ENCODE assay signal across 16 mouse cellular contexts in the genomic region with DNA sequence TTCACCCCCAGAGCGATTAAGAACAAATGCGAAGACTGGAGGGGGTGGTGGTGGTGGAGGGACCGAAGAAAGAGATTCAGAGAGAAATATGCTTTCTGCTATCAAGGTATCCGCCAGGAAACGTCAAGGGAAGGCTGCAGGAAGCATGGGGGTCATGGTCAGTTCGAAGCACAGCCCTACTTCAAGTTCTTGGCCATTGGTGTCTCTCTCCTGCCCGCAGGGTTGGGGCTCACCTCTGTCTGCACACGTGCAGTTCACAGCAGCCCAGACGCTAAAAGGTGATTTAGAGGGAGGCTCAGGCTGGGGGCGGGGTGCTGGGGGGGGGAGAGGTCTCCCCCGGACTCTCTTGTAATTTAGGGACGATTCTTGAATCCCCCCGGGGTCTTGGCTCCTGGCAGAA.
A peak's percentile ranks its signal among the peaks of the same experiment; 100 is the strongest.
DNase-seq lines count a peak whose midpoint lies in the region; ATAC-seq lines count a peak whose summit lies in the region.
"Had no signal": no experiment of that assay in that cellular context is flagged by ENCODE, and none has a peak within 500 bp of the region (broad histone marks: within the 10 kb centered on the region; RNA-seq: fewer than 3 reads in every experiment).

No protein-coding gene starts in this region.

- WGBS in intestine, embryonic 14.5 days: 32% methylated on average over 13 of the region's 13 CpGs
- 40% methylated on average over 13 of the region's 13 CpGs for WGBS in intestine, embryonic 16.5 days
- 36% methylated on average over 13 of the region's 13 CpGs for WGBS in lung, embryonic 16.5 days
- 18% methylated on average over 13 of the region's 13 CpGs for WGBS in limb, embryonic 12.5 days

- H3K4me3 ChIP-seq in intestine, embryonic 14.5 days (ENCODE audit: low read depth, low read length): no peak overlapping the region
- no peak overlapping the region for H3K4me3 ChIP-seq in intestine, embryonic 16.5 days (ENCODE audit: low read length)
- H3K4me3 ChIP-seq in lung, embryonic 16.5 days (ENCODE audit: low read length): no peak overlapping the region
- H3K4me3 ChIP-seq in limb, embryonic 12.5 days (replicated peaks): peak overlapping the region; percentile 21
- H3K4me3 ChIP-seq: heart, embryonic 12.5 days; left cerebral cortex, adult 2 months; megakaryocyte, embryonic 14.5 days had no signal

- 0 out of 2 replicates have a peak, but pooled peaks cover 2% of the 10 kb centered on the region for H3K27me3 ChIP-seq in intestine, embryonic 14.5 days (replicated peaks; ENCODE audit: control insufficient read depth, insufficient read depth, low read length)
- H3K27me3 ChIP-seq in intestine, embryonic 16.5 days (replicated peaks; ENCODE audit: control insufficient read depth, insufficient read depth, low read length): 0 out of 2 replicates have a peak, but pooled peaks cover 3% of the 10 kb centered on the region
- H3K27me3 ChIP-seq in lung, embryonic 16.5 days (ENCODE audit: control insufficient read depth, insufficient read depth, low read depth, low read length): no peaks in the 10 kb centered on the region
- peaks cover 75% of the 10 kb centered on the region for H3K27me3 ChIP-seq in limb, embryonic 12.5 days
- H3K27me3 ChIP-seq: megakaryocyte, embryonic 14.5 days had no signal

- H3K36me3 ChIP-seq in intestine, embryonic 14.5 days (ENCODE audit: control insufficient read depth, insufficient read depth, low read length): no peaks in the 10 kb centered on the region
- no peaks in the 10 kb centered on the region for H3K36me3 ChIP-seq in intestine, embryonic 16.5 days (ENCODE audit: control insufficient read depth, insufficient read depth, low read length)
- H3K36me3 ChIP-seq in lung, embryonic 16.5 days (ENCODE audit: control insufficient read depth, insufficient read depth, low read length): no peaks in the 10 kb centered on the region
- no peaks in the 10 kb centered on the region for H3K36me3 ChIP-seq in limb, embryonic 12.5 days
- H3K36me3 ChIP-seq: heart, embryonic 12.5 days had no signal

- H3K27ac ChIP-seq in intestine, embryonic 14.5 days (ENCODE audit: low read depth): no peak overlapping the region
- no peak overlapping the region for H3K27ac ChIP-seq in intestine, embryonic 16.5 days (ENCODE audit: low read length)
- H3K27ac ChIP-seq in lung, embryonic 16.5 days (ENCODE audit: low read length): no peak overlapping the region
- H3K27ac ChIP-seq in limb, embryonic 12.5 days: peak overlapping the region; percentile 20; the same call in 1 of the 2 replicates
- H3K27ac ChIP-seq: left cerebral cortex, adult 2 months had no signal

- no peak overlapping the region for H3K9ac ChIP-seq in intestine, embryonic 14.5 days (ENCODE audit: low read length)
- H3K9ac ChIP-seq in intestine, embryonic 16.5 days (ENCODE audit: low read depth, low read length): no peak overlapping the region
- no peak overlapping the region for H3K9ac ChIP-seq in lung, embryonic 16.5 days (ENCODE audit: low read length)
- 0 out of 2 replicates have a peak overlapping the region, but pooled peaks have one; percentile 23 for H3K9ac ChIP-seq in limb, embryonic 12.5 days (replicated peaks)
- H3K9ac ChIP-seq: forebrain, postnatal 0 days; heart, embryonic 12.5 days had no signal

- H3K4me1 ChIP-seq in intestine, embryonic 14.5 days (replicated peaks; ENCODE audit: control insufficient read depth, insufficient read depth, low read length): peaks cover 15% of the 10 kb centered on the region
- H3K4me1 ChIP-seq in intestine, embryonic 16.5 days (ENCODE audit: control insufficient read depth, insufficient read depth, low read length): 0 out of 2 replicates have a peak, but pooled peaks cover 2% of the 10 kb centered on the region
- H3K4me1 ChIP-seq in lung, embryonic 16.5 days (replicated peaks; ENCODE audit: control insufficient read depth, insufficient read depth, low read length): peaks cover 8% of the 10 kb centered on the region; the same call in 1 of the 2 replicates
- peaks cover 42% of the 10 kb centered on the region for H3K4me1 ChIP-seq in limb, embryonic 12.5 days (replicated peaks)

- H3K4me2 ChIP-seq in intestine, embryonic 14.5 days (ENCODE audit: low read length): peak overlapping the region; percentile 24
- H3K4me2 ChIP-seq in intestine, embryonic 16.5 days (ENCODE audit: low read depth, low read length): no peak overlapping the region
- H3K4me2 ChIP-seq in lung, embryonic 16.5 days (ENCODE audit: low read depth, low read length): peak overlapping the region; percentile 9; the same call in 1 of the 2 replicates
- peak overlapping the region; percentile 45 for H3K4me2 ChIP-seq in limb, embryonic 12.5 days
- H3K4me2 ChIP-seq: heart, embryonic 12.5 days had no signal

- DNase-seq in intestine, embryonic 14.5 days (ENCODE audit: low spot score): no peak
- DNase-seq in lung, postnatal 25 days (ENCODE audit: low spot score): no peak
- no peak for DNase-seq in frontal cortex, postnatal 10 days (ENCODE audit: low spot score in 2 of 2)
- DNase-seq in frontal cortex, adult 2 months (ENCODE audit: extremely low spot score in 1 of 2, low spot score in 1 of 2): no peak
- DNase-seq: gastrocnemius, postnatal 25 days; heart, postnatal 36 days; lung, adult 2 months; thymus, postnatal 25 days had no signal

- H3K9me3 ChIP-seq in intestine, embryonic 14.5 days (ENCODE audit: control insufficient read depth, low read length): no peaks in the 10 kb centered on the region
- no peaks in the 10 kb centered on the region for H3K9me3 ChIP-seq in intestine, embryonic 16.5 days (ENCODE audit: control insufficient read depth, low read length)
- H3K9me3 ChIP-seq in lung, embryonic 16.5 days (ENCODE audit: control insufficient read depth, low read length): no peaks in the 10 kb centered on the region
- H3K9me3 ChIP-seq in limb, embryonic 12.5 days: no peaks in the 10 kb centered on the region
- H3K9me3 ChIP-seq: heart, embryonic 12.5 days had no signal

- no peak for ATAC-seq in intestine, embryonic 14.5 days (replicated peaks; ENCODE audit: low FRiP score, low TSS enrichment, low read depth)
- ATAC-seq in intestine, embryonic 16.5 days: no peak
- ATAC-seq in lung, embryonic 16.5 days (ENCODE audit: low read depth): no peak
- ATAC-seq in limb, embryonic 12.5 days (ENCODE audit: insufficient number of reproducible peaks, insufficient read depth, low FRiP score, low TSS enrichment, low read depth): no peak
- ATAC-seq: forebrain, postnatal 0 days; hindbrain, embryonic 16.5 days had no signal
